Mouse (Mus musculus) thymus, adult 2 months (tissue): ENCODE measurements around the gene Snd1. TPM values are rescaled to one million over a fixed set of nuclear protein-coding genes. Genes with fewer than 3 reads are reported as not detected.

Experiments used
- DNase-seq: peaks from one replicate; pipeline ENCODE4 v3.0.0; 2021
- H3K27ac ChIP-seq: fragments of 200-500 bp; 2 replicates; pipeline ENCODE4 v1.5.1; 2012; ENCODE audit warnings: low read length, control low read depth; ENCODE audit not compliant: control insufficient read depth, insufficient read depth
- H3K27me3 ChIP-seq: fragments of 200-500 bp; 2 replicates; pipeline ENCODE4 v1.6.1; 2012; ENCODE audit warnings: mild to moderate bottlenecking, low read length, moderate library complexity, mixed read lengths; ENCODE audit not compliant: control insufficient read depth, insufficient read depth
- H3K36me3 ChIP-seq: fragments of 200-500 bp; 2 replicates; pipeline ENCODE4 v1.6.1; 2012; ENCODE audit warnings: mild to moderate bottlenecking, low read length, moderate library complexity; ENCODE audit not compliant: control insufficient read depth, insufficient read depth
- H3K4me1 ChIP-seq: fragments of 200-500 bp; replicated peaks from 2 replicates; pipeline ENCODE4 v1.6.1; 2012; ENCODE audit warnings: low read length; ENCODE audit not compliant: control insufficient read depth, insufficient read depth
- H3K4me3 ChIP-seq: fragments of 200-500 bp; 2 replicates; pipeline ENCODE4 v1.5.1; 2012; ENCODE audit warnings: mild to moderate bottlenecking, low read length, control low read depth, moderate library complexity; ENCODE audit not compliant: control insufficient read depth, insufficient read depth
- CTCF ChIP-seq: fragments of 200-500 bp; IDR thresholded peaks from 2 replicates; pipeline ENCODE4 v1.5.1; 2012; ENCODE audit warnings: mild to moderate bottlenecking, control low read depth, low read length, moderate library complexity, borderline replicate concordance; ENCODE audit not compliant: control insufficient read depth, poor library complexity, insufficient read depth; ENCODE audit errors: extremely low read depth
- POLR2A ChIP-seq: fragments of 200-500 bp; IDR thresholded peaks from 2 replicates; pipeline ENCODE4 v1.6.1; 2012; ENCODE audit warnings: mild to moderate bottlenecking, low read length, control low read depth, moderate library complexity; ENCODE audit not compliant: control insufficient read depth, poor library complexity, insufficient read depth; ENCODE audit errors: extremely low read depth
- WGBS: fragments of 180-500 bp; shearing (Covaris S2); methylation state at CpG from one replicate; pipeline ENCODE4 v1.1.7; 2018; 5-methylcytosine and 5-hydroxymethylcytosine counted together
- polyA plus RNA-seq: library from polyadenylated mRNA; depleted of rRNA; stranded (reverse); fragments of >200 nt; gene quantifications from 2 replicates; pipeline ENCODE4 v1.2.3, GENCODE M21; 2012

The Snd1 gene
- polyA plus RNA-seq, 1 experiment = 79.3 TPM

GRCm38 (mm10) chr6:28685745-28686144 lies 210.8 kb downstream of the Snd1 start:
- Histone ChIP-seq H3K36me3 (no peaks in the 10 kb centered on the region), H3K27me3 (no peaks in the 10 kb centered on the region), H3K4me3 (no peak overlapping the region), H3K27ac (no peak overlapping the region), H3K4me1 (no peaks in the 10 kb centered on the region)
- WGBS = 93% methylated on average over 5 of the region's 5 CpGs
- TF ChIP-seq POLR2A = no peak
- no peak for TF ChIP-seq CTCF
- no peak for DNase-seq

GRCm38 (mm10) chr6:28687776-28688175 lies 212.8 kb downstream of the Snd1 start:
- no peaks in the 10 kb centered on the region for H3K4me1 ChIP-seq
- DNase-seq = no peak
- no peaks in the 10 kb centered on the region for H3K36me3 ChIP-seq
- H3K27ac ChIP-seq = no peak overlapping the region
- H3K4me3 ChIP-seq = no peak overlapping the region
- 81% methylated on average over 5 of the region's 5 CpGs for WGBS
- no peak for TF ChIP-seq CTCF
- no peak for TF ChIP-seq POLR2A
- no peaks in the 10 kb centered on the region for H3K27me3 ChIP-seq

DNA sequence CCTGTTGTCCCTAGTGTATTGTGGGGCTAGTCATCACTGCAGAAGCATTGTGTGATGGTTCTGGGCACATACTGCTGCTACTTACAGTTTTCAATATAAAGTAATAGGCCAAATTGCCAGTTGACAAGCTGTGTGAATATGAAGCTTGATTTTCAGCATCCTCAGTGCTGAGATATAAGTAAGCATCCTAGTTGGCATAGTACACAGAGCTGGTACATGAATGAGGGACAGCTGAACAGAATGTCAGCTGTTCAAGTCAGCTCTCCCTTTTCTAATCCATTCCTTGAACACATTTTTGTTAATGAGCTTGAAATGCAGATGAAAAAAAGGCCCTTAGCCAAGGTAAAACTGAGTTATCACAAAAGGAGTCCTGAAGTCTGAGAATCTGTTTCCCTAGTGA lies 217.7 kb downstream of the Snd1 start:
- Histone ChIP-seq H3K4me1 (no peaks in the 10 kb centered on the region), H3K27me3 (no peaks in the 10 kb centered on the region), H3K27ac (no peak overlapping the region), H3K4me3 (no peak overlapping the region), H3K36me3 (no peaks in the 10 kb centered on the region)
- DNase-seq = no peak
- TF ChIP-seq CTCF = no peak

- Histone ChIP-seq H3K4me3 (no peak overlapping the region), H3K27me3 (no peaks in the 10 kb centered on the region), H3K27ac (no peak overlapping the region), H3K4me1 (no peaks in the 10 kb centered on the region), H3K36me3 (no peaks in the 10 kb centered on the region)
- WGBS = 94% methylated on average over 3 of the region's 3 CpGs
- DNase-seq = no peak
- no peak for TF ChIP-seq POLR2A
- TF ChIP-seq CTCF = no peak
These were observed 222.3 kb downstream of the Snd1 start for GRCm38 (mm10) chr6:28697214-28697613.

DNA sequence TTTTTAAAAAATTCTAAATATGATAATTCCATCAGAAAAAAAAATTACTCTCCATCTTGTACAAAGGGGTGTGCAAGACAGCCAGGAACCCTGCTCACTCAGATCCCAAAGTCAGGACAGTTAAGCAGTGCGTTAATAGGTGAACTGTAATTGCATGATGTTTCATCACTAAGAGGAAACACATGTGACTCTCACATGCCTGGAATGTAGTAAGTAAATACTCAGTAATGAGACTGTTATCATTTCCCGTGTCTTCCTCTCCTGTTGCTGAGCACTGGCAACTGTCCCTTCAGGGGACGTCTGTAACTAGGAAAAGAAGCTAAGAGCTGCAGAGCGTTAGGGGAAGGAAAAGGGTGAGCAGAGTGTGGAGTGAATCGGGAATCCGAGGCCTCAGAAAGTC lies 229.7 kb downstream of the Snd1 start:
- no peaks in the 10 kb centered on the region for H3K36me3 ChIP-seq
- no peak for TF ChIP-seq CTCF
- TF ChIP-seq POLR2A = no peak

GRCm38 (mm10) chr6:28705384-28706107 lies 230.6 kb downstream of the Snd1 start:
- no peak overlapping the region; the same call in 1 of the 2 replicates for H3K27ac ChIP-seq
- TF ChIP-seq CTCF (no peak), POLR2A (no peak)
- 95% methylated on average over 6 of the region's 6 CpGs for WGBS

More for the DNA sequence above, 229.7 kb downstream of the Snd1 start:
- WGBS = 92% methylated on average over 6 of the region's 6 CpGs
- DNase-seq = no peak
- no peak overlapping the region for H3K27ac ChIP-seq
- H3K4me1 ChIP-seq = 0 out of 2 replicates have a peak, but pooled peaks cover 3% of the 10 kb centered on the region
- no peaks in the 10 kb centered on the region for H3K27me3 ChIP-seq
- H3K4me3 ChIP-seq = no peak overlapping the region

More at GRCm38 (mm10) chr6:28705384-28706107, 230.6 kb downstream of the Snd1 start:
- Histone ChIP-seq H3K4me3 (no peak overlapping the region), H3K36me3 (no peaks in the 10 kb centered on the region), H3K27me3 (no peaks in the 10 kb centered on the region), H3K4me1 (0 out of 2 replicates have a peak, but pooled peaks cover 3% of the 10 kb centered on the region)
- DNase-seq = no peak
